Mouse (Mus musculus) forebrain, embryonic 14.5 days (tissue): Measurements from ENCODE around the gene Rab3c. TPM values are rescaled to one million over a fixed set of nuclear protein-coding genes. Genes with fewer than 3 reads are reported as not detected.

Experiments
- ATAC-seq: fragments of 200-750 bp; cut with Nextera tagmentation; 2 replicates; pipeline ENCODE4 v1.8.0; 2017; ENCODE audit warnings: mild to moderate bottlenecking, moderate library complexity
- DNase-seq: peaks from one replicate; pipeline ENCODE4 v3.0.0-alpha.2; 2015; ENCODE audit warnings: low spot score
- H3K27ac ChIP-seq: fragments of 300-500 bp; sonication (generic); 2 replicates; pipeline ENCODE4 v1.5.1; 2014; ENCODE audit warnings: low read depth, mild to moderate bottlenecking, control low read depth, low read length, moderate library complexity
- H3K27me3 ChIP-seq: fragments of 300-500 bp; sonication (generic); replicated peaks from 2 replicates; pipeline ENCODE4 v1.6.1; 2014; ENCODE audit warnings: low read length, control low read depth, mixed read lengths; ENCODE audit not compliant: control insufficient read depth, insufficient read depth
- H3K36me3 ChIP-seq: fragments of 300-500 bp; sonication (generic); 2 replicates; pipeline ENCODE4 v1.6.1; 2014; ENCODE audit warnings: low read length, control low read depth; ENCODE audit not compliant: control insufficient read depth, insufficient read depth
- H3K4me1 ChIP-seq: fragments of 300-500 bp; sonication (generic); 2 replicates; pipeline ENCODE4 v1.6.1; 2014; ENCODE audit warnings: antibody characterized with exemption, low read length, control low read depth; ENCODE audit not compliant: control insufficient read depth, insufficient read depth
- H3K4me2 ChIP-seq: fragments of 300-500 bp; sonication (generic); 2 replicates; pipeline ENCODE4 v1.6.1; 2014; ENCODE audit warnings: mild to moderate bottlenecking, control low read depth, low read length
- H3K4me3 ChIP-seq: fragments of 300-500 bp; sonication (generic); 2 replicates; pipeline ENCODE4 v1.5.1; 2014; ENCODE audit warnings: low read depth, low read length, control low read depth
- H3K9ac ChIP-seq: fragments of 300-500 bp; sonication (generic); 2 replicates; pipeline ENCODE4 v1.6.1; 2014; ENCODE audit warnings: mild to moderate bottlenecking, low read length, control low read depth, moderate library complexity
- H3K9me3 ChIP-seq: fragments of 300-500 bp; sonication (generic); replicated peaks from 2 replicates; pipeline ENCODE4 v1.6.1; 2016; ENCODE audit warnings: low read length, control low read depth, mixed read lengths; ENCODE audit not compliant: control insufficient read depth
- WGBS: fragments of 180-500 bp; shearing (Covaris S2); extraction: QIAGEN DNeasy Blood & Tissue Kit; methylation state at CpG from one replicate; pipeline ENCODE4 v1.1.7; 2014; 5-methylcytosine and 5-hydroxymethylcytosine counted together
- polyA plus RNA-seq: library from polyadenylated mRNA; unstranded; fragments of >200 nt; fragmentation: Nextera tagmentation; extraction: Ambion mirVana; gene quantifications from 2 replicates; pipeline ENCODE4 v1.2.1, GENCODE M21; 2014

Gene Rab3c
- 66.0 and 103 TPM in 2 replicates for polyA plus RNA-seq

- Histone ChIP-seq H3K36me3 (no peaks in the 10 kb centered on the region), H3K27me3 (no peaks in the 10 kb centered on the region), H3K27ac (peak within 1 kb of the TSS; percentile 82), H3K9ac (peak within 1 kb of the TSS; percentile 59), H3K4me1 (peaks cover 5% of the 10 kb centered on the region; the same call in 1 of the 2 replicates), H3K4me2 (peak within 1 kb of the TSS; percentile 60), H3K9me3 (no peaks in the 10 kb centered on the region), H3K4me3 (peak within 1 kb of the TSS; percentile 40)
- WGBS = under 1% methylated on average over 20 of the region's 20 CpGs
- DNase-seq = peak; percentile 53
- peak; percentile 46 for ATAC-seq
Observed at GRCm38 (mm10) chr13:110280563-110281144, at the start of gene Rab3c. Rab3c (minus strand) TSS chr13:110280996.

- no peaks in the 10 kb centered on the region for H3K9me3 ChIP-seq
- WGBS = 67% methylated on average over 4 of the region's 4 CpGs
- no peak overlapping the region for H3K27ac ChIP-seq
- H3K4me2 ChIP-seq = no peak overlapping the region
- no peak overlapping the region for H3K4me3 ChIP-seq
- H3K4me1 ChIP-seq = no peaks in the 10 kb centered on the region
- H3K27me3 ChIP-seq = no peaks in the 10 kb centered on the region
- H3K36me3 ChIP-seq = no peaks in the 10 kb centered on the region
- no peak overlapping the region for H3K9ac ChIP-seq
- peak; percentile 24 for DNase-seq
- ATAC-seq = no peak
Observed at GRCm38 (mm10) chr13:110318746-110319145, 38.0 kb upstream of the Rab3c start.

- Histone ChIP-seq H3K36me3 (no peaks in the 10 kb centered on the region), H3K4me2 (no peak overlapping the region), H3K4me1 (no peaks in the 10 kb centered on the region), H3K9me3 (no peaks in the 10 kb centered on the region), H3K27ac (no peak overlapping the region), H3K27me3 (no peaks in the 10 kb centered on the region), H3K9ac (no peak overlapping the region), H3K4me3 (no peak overlapping the region)
- WGBS = 89% methylated on average over 5 of the region's 5 CpGs
- ATAC-seq (no peak), DNase-seq (no peak)
Observed at GRCm38 (mm10) chr13:110307188-110307587, 26.4 kb upstream of the Rab3c start.

GRCm38 (mm10) chr13:110297112-110297511 is 16.3 kb upstream of the Rab3c start:
- Histone ChIP-seq H3K9ac (no peak overlapping the region), H3K36me3 (no peaks in the 10 kb centered on the region), H3K4me1 (no peaks in the 10 kb centered on the region), H3K9me3 (no peaks in the 10 kb centered on the region), H3K4me3 (no peak overlapping the region), H3K4me2 (no peak overlapping the region), H3K27me3 (no peaks in the 10 kb centered on the region), H3K27ac (no peak overlapping the region)
- ATAC-seq = no peak
- WGBS = 79% methylated on average over 4 of the region's 4 CpGs
- DNase-seq = no peak

GRCm38 (mm10) chr13:110288499-110288898 is 7.7 kb upstream of the Rab3c start:
- Histone ChIP-seq H3K9ac (no peak overlapping the region), H3K27ac (no peak overlapping the region), H3K9me3 (no peaks in the 10 kb centered on the region), H3K4me1 (no peaks in the 10 kb centered on the region), H3K4me2 (no peak overlapping the region), H3K4me3 (no peak overlapping the region), H3K27me3 (no peaks in the 10 kb centered on the region), H3K36me3 (no peaks in the 10 kb centered on the region)
- ATAC-seq (no peak), DNase-seq (no peak)
- 80% methylated on average over 3 of the region's 3 CpGs for WGBS

- no peak overlapping the region for H3K4me3 ChIP-seq
- H3K9ac ChIP-seq = no peak overlapping the region
- H3K4me1 ChIP-seq = peaks cover 5% of the 10 kb centered on the region; the same call in 1 of the 2 replicates
- H3K36me3 ChIP-seq = no peaks in the 10 kb centered on the region
- no peak overlapping the region for H3K27ac ChIP-seq
- H3K4me2 ChIP-seq = no peak overlapping the region
- no peaks in the 10 kb centered on the region for H3K27me3 ChIP-seq
- no peaks in the 10 kb centered on the region for H3K9me3 ChIP-seq
- DNase-seq (peak; percentile 16), ATAC-seq (no peak)
- 72% methylated on average over 4 of the region's 4 CpGs for WGBS
Observed at GRCm38 (mm10) chr13:110283781-110284180, 3.0 kb upstream of the Rab3c start.

- Histone ChIP-seq H3K4me1 (peaks cover 5% of the 10 kb centered on the region; the same call in 1 of the 2 replicates), H3K36me3 (no peaks in the 10 kb centered on the region), H3K27me3 (no peaks in the 10 kb centered on the region), H3K9me3 (no peaks in the 10 kb centered on the region), H3K4me3 (peak overlapping the region; percentile 40), H3K27ac (peak overlapping the region; percentile 82), H3K9ac (peak overlapping the region; percentile 59), H3K4me2 (peak overlapping the region; percentile 60)
- WGBS = 1% methylated on average over 24 of the region's 24 CpGs
- peak; percentile 97 for ATAC-seq
- DNase-seq = peak; percentile 98
Observed at GRCm38 (mm10) chr13:110280028-110280562, 701 bp downstream of the Rab3c start.

GRCm38 (mm10) chr13:110278976-110279736 is 1.6 kb downstream of the Rab3c start:
- Histone ChIP-seq H3K4me1 (peaks cover 5% of the 10 kb centered on the region; the same call in 1 of the 2 replicates), H3K27me3 (no peaks in the 10 kb centered on the region), H3K4me2 (peak overlapping the region; percentile 60), H3K9ac (peak overlapping the region; percentile 59), H3K4me3 (peak overlapping the region; percentile 40), H3K27ac (0 out of 2 replicates have a peak overlapping the region, but pooled peaks have one; percentile 52), H3K36me3 (no peaks in the 10 kb centered on the region), H3K9me3 (no peaks in the 10 kb centered on the region)
- WGBS = 53% methylated on average over 9 of the region's 9 CpGs
- ATAC-seq = no peak
- DNase-seq = peak; percentile 32

GRCm38 (mm10) chr13:110277709-110278108 is 3.1 kb downstream of the Rab3c start:
- H3K36me3 ChIP-seq = no peaks in the 10 kb centered on the region
- H3K4me1 ChIP-seq = peaks cover 5% of the 10 kb centered on the region; the same call in 1 of the 2 replicates
- H3K9ac ChIP-seq = no peak overlapping the region
- ATAC-seq = no peak
- no peak overlapping the region for H3K4me2 ChIP-seq
- no peak overlapping the region for H3K4me3 ChIP-seq
- no peak for DNase-seq
- no peaks in the 10 kb centered on the region for H3K9me3 ChIP-seq
- H3K27me3 ChIP-seq = no peaks in the 10 kb centered on the region
- no peak overlapping the region for H3K27ac ChIP-seq
